Mouse (Mus musculus): Measurements from ENCODE around the gene Hnrnpm. TPM values are rescaled to one million over a fixed set of nuclear protein-coding genes. Genes with fewer than 3 reads are reported as not detected.
A peak's percentile ranks its signal among the peaks of the same experiment; 100 is the strongest.
"Not testable (repeated sequence)": the region's sequence is repeated elsewhere in the genome, so short reads cannot be mapped to it uniquely, and the experiment has no call there.

The Hnrnpm gene
- total RNA-seq (2012; rRNA removed) (203 and 224 TPM in 2 replicates), polyA plus RNA-seq (2012; ENCODE audit: insufficient read depth in 1 of 2, insufficient read length in 2 of 2, low read depth in 1 of 2, low replicate concordance in 2 of 2, missing spikeins in 1 of 2) (100 to 1,000 TPM; 420 to 473 TPM)

- Histone ChIP-seq H3K4me3 (ENCODE audit: control insufficient read depth in 1 of 2, insufficient read depth in 1 of 2, low read depth in 2 of 2, low read length in 2 of 2) (peak within 1 kb of the TSS; percentile 61 to 65), H3K36me3 (ENCODE audit: control insufficient read depth in 1 of 2, insufficient read depth in 2 of 2, low read length in 2 of 2) (peaks cover 0 to 28% of the 10 kb centered on the region in 2 experiments; a peak in 2 of 4 replicates), H3K79me2 (ENCODE audit: control insufficient read depth, insufficient read depth, low read length, poor library complexity) (peaks cover 33% of the 10 kb centered on the region), H3K27ac (ENCODE audit: control insufficient read depth, low read depth, low read length) (peak within 1 kb of the TSS; percentile 61; the same call in 1 of the 2 replicates), H3K9me3 (replicated peaks; ENCODE audit: insufficient read depth, low read length) (no peaks in the 10 kb centered on the region), H3K4me1 (ENCODE audit: control insufficient read depth in 1 of 2, insufficient read depth in 2 of 2, low read length in 2 of 2) (peaks cover 9 to 12% of the 10 kb centered on the region in 2 experiments), H3K9ac (ENCODE audit: control insufficient read depth, low read depth, low read length, poor library complexity, severe bottlenecking) (peak within 1 kb of the TSS; percentile 66), H3K27me3 (ENCODE audit: control insufficient read depth in 1 of 2, insufficient read depth in 2 of 2, low read length in 2 of 2) (no peaks in the 10 kb centered on the region)
- no peak for DNase-seq (ENCODE audit: low read depth, low spot score)
- no peak for TF ChIP-seq POLR2AphosphoS5 (IDR thresholded peaks at IDR 0.05; ENCODE audit: borderline replicate concordance, low read depth, low read length)
Measured at GRCm38 (mm10) chr17:33686760-33687159, at the start of gene Hnrnpm. Hnrnpm (minus strand) TSS chr17:33686860.

- not testable (repeated sequence) for H3K4me3 ChIP-seq (ENCODE audit: control insufficient read depth in 1 of 2, insufficient read depth in 1 of 2, low read depth in 2 of 2, low read length in 2 of 2); H3K9ac ChIP-seq (ENCODE audit: control insufficient read depth, low read depth, low read length, poor library complexity, severe bottlenecking); H3K9me3 ChIP-seq (replicated peaks; ENCODE audit: insufficient read depth, low read length); H3K4me1 ChIP-seq (ENCODE audit: control insufficient read depth in 1 of 2, insufficient read depth in 2 of 2, low read length in 2 of 2); H3K79me2 ChIP-seq (ENCODE audit: control insufficient read depth, insufficient read depth, low read length, poor library complexity); H3K27me3 ChIP-seq (ENCODE audit: control insufficient read depth in 1 of 2, insufficient read depth in 2 of 2, low read length in 2 of 2); DNase-seq (ENCODE audit: low read depth, low spot score); H3K36me3 ChIP-seq (ENCODE audit: control insufficient read depth in 1 of 2, insufficient read depth in 2 of 2, low read length in 2 of 2); H3K27ac ChIP-seq (ENCODE audit: control insufficient read depth, low read depth, low read length)
Measured at GRCm38 (mm10) chr17:33733526-33733925, 46.9 kb upstream of the Hnrnpm start.

- H3K4me3 ChIP-seq (ENCODE audit: control insufficient read depth in 1 of 2, insufficient read depth in 1 of 2, low read depth in 2 of 2, low read length in 2 of 2); H3K27ac ChIP-seq (ENCODE audit: control insufficient read depth, low read depth, low read length); H3K27me3 ChIP-seq (ENCODE audit: control insufficient read depth in 1 of 2, insufficient read depth in 2 of 2, low read length in 2 of 2); H3K9ac ChIP-seq (ENCODE audit: control insufficient read depth, low read depth, low read length, poor library complexity, severe bottlenecking); H3K36me3 ChIP-seq (ENCODE audit: control insufficient read depth in 1 of 2, insufficient read depth in 2 of 2, low read length in 2 of 2); H3K79me2 ChIP-seq (ENCODE audit: control insufficient read depth, insufficient read depth, low read length, poor library complexity); H3K4me1 ChIP-seq (ENCODE audit: control insufficient read depth in 1 of 2, insufficient read depth in 2 of 2, low read length in 2 of 2); DNase-seq (ENCODE audit: low read depth, low spot score); H3K9me3 ChIP-seq (replicated peaks; ENCODE audit: insufficient read depth, low read length): not testable (repeated sequence)
Measured at GRCm38 (mm10) chr17:33732556-33733083, 46.0 kb upstream of the Hnrnpm start.

- H3K4me3 ChIP-seq (ENCODE audit: control insufficient read depth in 1 of 2, insufficient read depth in 1 of 2, low read depth in 2 of 2, low read length in 2 of 2) = no peak overlapping the region
- no peak overlapping the region for H3K27ac ChIP-seq (ENCODE audit: control insufficient read depth, low read depth, low read length)
- H3K9ac ChIP-seq (ENCODE audit: control insufficient read depth, low read depth, low read length, poor library complexity, severe bottlenecking) = no peak overlapping the region
- no peaks in the 10 kb centered on the region for H3K27me3 ChIP-seq (ENCODE audit: control insufficient read depth in 1 of 2, insufficient read depth in 2 of 2, low read length in 2 of 2)
- no peaks in the 10 kb centered on the region for H3K9me3 ChIP-seq (replicated peaks; ENCODE audit: insufficient read depth, low read length)
- H3K4me1 ChIP-seq (ENCODE audit: control insufficient read depth in 1 of 2, insufficient read depth in 2 of 2, low read length in 2 of 2) = peaks cover 0 to 5% of the 10 kb centered on the region in 2 experiments; a peak in 1 of 4 replicates
- H3K36me3 ChIP-seq (ENCODE audit: control insufficient read depth in 1 of 2, insufficient read depth in 2 of 2, low read length in 2 of 2) = no peaks in the 10 kb centered on the region
- H3K79me2 ChIP-seq (ENCODE audit: control insufficient read depth, insufficient read depth, low read length, poor library complexity) = no peaks in the 10 kb centered on the region
- no peak for DNase-seq (ENCODE audit: low read depth, low spot score)
- TF ChIP-seq KAT2A (conservative IDR thresholded peaks at IDR 0.05; ENCODE audit: low read depth, low read length) = no peak
- TF ChIP-seq MXI1 (IDR thresholded peaks at IDR 0.05; ENCODE audit: low read depth, low read length) = no peak
- TF ChIP-seq CTCF (IDR thresholded peaks at IDR 0.05 in 2 of 3, conservative IDR thresholded peaks at IDR 0.05 in 1 of 3; ENCODE audit: control insufficient read depth in 1 of 3, insufficient read depth in 1 of 3, low read depth in 2 of 3, low read length in 3 of 3, poor library complexity in 1 of 3, severe bottlenecking in 1 of 3) = peak in 1 of 3 experiments; percentile 34; a peak in 2 of 6 replicates
- TF ChIP-seq UBTF (IDR thresholded peaks at IDR 0.05; ENCODE audit: borderline replicate concordance, insufficient read depth, low read depth, low read length) = no peak
- peak; percentile 21 for TF ChIP-seq RAD21 (IDR thresholded peaks at IDR 0.05; ENCODE audit: low read depth, low read length)
- no peak for TF ChIP-seq MAX (IDR thresholded peaks at IDR 0.05; ENCODE audit: low read length)
- no peak for TF ChIP-seq MAZ (IDR thresholded peaks at IDR 0.05; ENCODE audit: low read depth, low read length)
- TF ChIP-seq SMC3 (IDR thresholded peaks at IDR 0.05; ENCODE audit: low read depth, low read length) = peak; percentile 34
- no peak for TF ChIP-seq E2F4 (IDR thresholded peaks at IDR 0.05; ENCODE audit: borderline replicate concordance, low read depth, low read length)
- no peak for TF ChIP-seq POLR2A (IDR thresholded peaks at IDR 0.05; ENCODE audit: control insufficient read depth in 1 of 2, insufficient read depth in 1 of 2, low read depth in 1 of 2, low read length in 2 of 2, poor library complexity in 1 of 2)
Measured at GRCm38 (mm10) chr17:33729215-33729614, 42.6 kb upstream of the Hnrnpm start.
